Mouse (Mus musculus) layer of hippocampus, adult 6 months (tissue): Measurements from ENCODE around the gene Pcdh18. TPM values are rescaled to one million over a fixed set of nuclear protein-coding genes. Genes with fewer than 3 reads are reported as not detected.

Experiments
- long read RNA-seq, 2 experiments: library from polyadenylated mRNA; unstranded; transcript quantifications; one replicate each; pipeline ENCODE4 v2.0.0; 2019 to 2020
- polyA plus RNA-seq: library from polyadenylated mRNA; unstranded; fragments of <200 nt; fragmentation: Nextera tagmentation; gene quantifications from 2 replicates; pipeline ENCODE4 v1.2.3, GENCODE M21; 2021

Gene Pcdh18
- 1.2 and 1.7 TPM in 2 replicates for polyA plus RNA-seq
- long read RNA-seq, experiment 1, full-length matches to known transcripts, result 3 of 4 reads
- long read RNA-seq, experiment 1, partial matches to known transcripts, result 0 of 4 reads
- long read RNA-seq, experiment 1, other reads (novel, unspliced or antisense), result 1 of 4 reads
- long read RNA-seq, experiment 2, full-length matches to known transcripts, result 9 of 18 reads
- long read RNA-seq, experiment 2, partial matches to known transcripts, result 1 of 18 reads
- long read RNA-seq, experiment 2, other reads (novel, unspliced or antisense), result 8 of 18 reads

GRCm38 (mm10) chr3:49756870-49757625 is at the start of gene Pcdh18:
Pcdh18 (minus strand) TSS chr3:49757325.

